Mouse (Mus musculus): ENCODE data around the gene Cacna2d2. TPM values are rescaled to one million over a fixed set of nuclear protein-coding genes. Genes with fewer than 3 reads are reported as not detected.

Gene Cacna2d2
- total RNA-seq, 2 experiments from 2014 or later = 21.4 to 27.2 TPM

- no peak for DNase-seq (ENCODE audit: low spot score in 2 of 2)
These were observed 1.4 kb downstream of the Cacna2d2 start for GRCm38 (mm10) chr9:107400666-107401285.

DNA sequence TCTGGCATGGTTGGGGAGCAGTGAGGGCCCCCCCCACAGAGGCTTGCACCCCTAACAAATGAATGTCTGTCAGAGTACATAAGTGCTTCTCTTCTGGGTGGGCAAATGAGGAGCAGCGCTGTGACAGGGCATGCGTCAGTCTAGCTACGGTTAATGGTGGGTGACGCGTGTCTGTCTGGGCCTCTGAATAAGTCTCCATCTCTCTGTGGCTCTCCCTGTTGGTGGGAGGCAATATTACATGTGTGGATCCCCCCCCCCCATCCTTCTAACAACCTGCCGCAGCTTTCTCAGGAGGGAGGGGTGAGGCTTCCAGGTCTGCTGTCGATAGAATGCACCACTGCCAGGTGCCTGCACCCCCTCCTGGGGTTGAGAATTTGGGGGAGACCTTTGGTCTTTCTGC is 3.7 kb downstream of the Cacna2d2 start:
- no peak for DNase-seq (ENCODE audit: low spot score in 2 of 2)

- no peak for DNase-seq (ENCODE audit: low spot score in 2 of 2)
These were observed 10.0 kb downstream of the Cacna2d2 start for GRCm38 (mm10) chr9:107409449-107409848.

GRCm38 (mm10) chr9:107417106-107417505 is 17.7 kb downstream of the Cacna2d2 start:
- DNase-seq (ENCODE audit: low spot score in 2 of 2) = no peak

DNA sequence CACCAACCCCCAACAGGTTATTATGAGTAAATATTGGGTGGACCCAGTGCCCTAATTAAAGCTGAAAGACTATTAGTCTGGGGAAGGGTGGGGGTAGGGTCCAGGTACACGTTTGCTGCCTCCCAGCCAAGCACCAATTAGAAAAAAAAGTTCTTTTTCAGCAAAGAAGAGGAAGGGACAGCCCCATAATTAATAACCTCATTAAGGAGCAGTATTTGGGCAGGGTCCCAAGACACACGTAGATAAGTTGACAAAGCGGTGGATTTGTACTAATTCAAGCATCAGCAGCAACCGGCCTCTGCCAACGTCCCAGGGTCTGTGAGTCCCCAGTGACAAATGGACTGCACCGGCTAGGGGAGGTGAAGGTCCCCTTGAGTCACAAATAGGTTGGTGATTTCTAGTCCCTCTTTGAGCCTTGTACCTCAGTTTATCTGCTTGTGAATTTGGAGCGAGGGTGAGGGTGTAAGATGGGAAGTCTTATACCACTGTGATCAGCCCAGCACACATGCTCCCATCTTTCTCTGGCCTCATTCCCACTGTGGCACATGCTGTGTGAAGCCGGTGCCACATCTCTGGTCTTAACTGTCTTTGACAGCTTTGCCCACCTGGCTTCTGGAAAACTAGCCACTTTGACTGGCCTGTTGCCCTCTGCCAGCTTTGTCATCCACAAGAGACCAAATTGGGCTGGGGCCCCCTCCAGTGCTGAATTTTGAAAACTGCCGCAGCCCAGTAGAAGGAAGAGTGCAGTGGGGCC is 20.3 kb downstream of the Cacna2d2 start:
- DNase-seq (ENCODE audit: low spot score in 2 of 2) = no peak

DNA sequence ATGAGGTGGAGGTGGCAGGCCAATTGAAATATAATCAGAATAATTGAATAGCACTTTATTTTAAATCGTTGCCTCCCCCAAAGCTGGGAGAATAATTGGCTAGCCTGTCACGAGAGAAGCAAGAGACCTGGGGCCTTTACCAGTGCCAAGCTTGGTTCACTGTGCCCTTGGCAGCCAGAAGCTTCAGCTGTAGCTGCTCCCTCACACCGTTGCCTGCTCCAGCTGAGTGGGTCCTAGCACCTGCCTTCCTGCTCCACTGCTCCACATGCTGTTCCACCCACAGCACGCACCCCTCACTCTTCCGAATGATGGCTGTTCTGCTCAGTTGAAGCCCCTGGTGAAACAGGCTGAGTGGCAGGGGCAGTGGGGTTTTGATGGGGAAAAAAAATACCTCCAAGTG is 21.5 kb downstream of the Cacna2d2 start:
- no peak for DNase-seq (ENCODE audit: low spot score in 2 of 2)

DNA sequence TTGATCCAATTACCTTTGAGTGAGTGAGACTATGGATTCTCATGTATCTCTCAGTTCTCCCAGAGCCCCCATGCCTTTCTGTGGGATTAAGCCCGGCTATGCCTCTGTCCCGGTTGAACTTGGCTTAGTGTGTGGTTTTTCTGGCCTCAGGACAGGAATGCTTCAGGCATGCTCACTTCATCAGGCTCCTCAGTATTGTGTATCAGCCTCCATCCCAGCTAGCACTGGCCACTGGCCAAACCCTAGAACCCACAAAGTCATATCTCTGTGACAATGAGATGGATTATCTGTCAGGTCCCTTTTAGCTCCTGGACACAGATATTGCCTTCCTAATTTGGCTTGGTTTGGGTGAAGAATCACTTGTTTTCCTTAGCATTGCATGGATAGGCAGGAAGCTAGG is 23.5 kb downstream of the Cacna2d2 start:
- DNase-seq (ENCODE audit: low spot score in 2 of 2) = no peak

- no peak for DNase-seq (ENCODE audit: low spot score in 2 of 2)
These were observed 25.2 kb downstream of the Cacna2d2 start for GRCm38 (mm10) chr9:107424485-107425175.

- DNase-seq (ENCODE audit: low spot score in 2 of 2) = no peak
These were observed 28.5 kb downstream of the Cacna2d2 start for GRCm38 (mm10) chr9:107427876-107428275.

GRCm38 (mm10) chr9:107428451-107429186 is 29.2 kb downstream of the Cacna2d2 start:
- DNase-seq (ENCODE audit: low spot score in 2 of 2) = no peak

DNA sequence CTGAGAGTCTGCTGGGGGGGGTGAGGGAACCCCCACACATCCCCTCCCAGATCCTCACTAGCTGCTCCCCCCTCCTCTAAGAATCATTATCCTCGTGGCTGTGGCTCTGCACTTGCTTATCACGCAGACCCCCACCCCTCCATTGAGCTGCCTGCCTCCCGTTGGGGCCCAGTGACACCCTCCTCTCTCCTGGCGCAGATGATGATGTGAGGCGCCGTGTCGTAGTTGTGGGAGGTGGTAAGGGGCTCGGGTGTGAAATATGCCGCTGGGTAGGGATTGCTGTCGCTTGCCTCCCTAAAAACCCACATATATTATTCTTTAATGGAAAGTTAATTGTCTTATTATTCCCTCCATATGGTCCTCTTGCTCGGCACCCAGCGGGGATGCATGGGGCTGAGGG is 31.0 kb downstream of the Cacna2d2 start:
- no peak for DNase-seq (ENCODE audit: low spot score in 2 of 2)

GRCm38 (mm10) chr9:107432546-107432945 is 33.1 kb downstream of the Cacna2d2 start:
- no peak for DNase-seq (ENCODE audit: low spot score in 2 of 2)

GRCm38 (mm10) chr9:107434851-107435250 is 35.4 kb downstream of the Cacna2d2 start:
- no peak for DNase-seq (ENCODE audit: low spot score in 2 of 2)

GRCm38 (mm10) chr9:107435285-107435684 is 35.9 kb downstream of the Cacna2d2 start:
- no peak for DNase-seq (ENCODE audit: low spot score in 2 of 2)

GRCm38 (mm10) chr9:107442891-107443290 is 43.5 kb downstream of the Cacna2d2 start:
- no peak for DNase-seq (ENCODE audit: low spot score in 2 of 2)

DNA sequence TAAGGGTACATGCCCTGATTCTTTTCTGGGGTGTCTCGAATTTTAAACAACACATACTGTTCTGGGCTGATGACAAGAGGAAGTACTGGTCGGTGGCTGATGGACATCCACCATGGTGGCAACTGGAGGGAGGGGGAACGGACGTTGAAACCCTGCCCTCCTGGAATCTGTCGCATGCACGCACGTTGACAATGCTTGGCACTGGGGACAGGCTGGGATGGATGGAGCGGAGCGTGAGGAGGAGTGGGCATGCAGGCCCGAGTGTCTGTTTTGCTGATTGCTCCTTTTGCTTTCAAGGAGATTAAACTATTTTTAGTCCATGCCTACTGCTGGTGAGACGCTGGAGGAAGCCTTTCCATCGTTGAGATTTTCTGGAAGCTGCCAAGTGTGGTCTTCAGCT is 43.9 kb downstream of the Cacna2d2 start:
- DNase-seq (ENCODE audit: low spot score in 2 of 2) = no peak

- no peak for DNase-seq (ENCODE audit: low spot score in 2 of 2)
These were observed 45.6 kb downstream of the Cacna2d2 start for GRCm38 (mm10) chr9:107445011-107445471.

GRCm38 (mm10) chr9:107448805-107449517 is 49.5 kb downstream of the Cacna2d2 start:
- DNase-seq (ENCODE audit: low spot score in 2 of 2) = no peak

GRCm38 (mm10) chr9:107451400-107451799 is 52.0 kb downstream of the Cacna2d2 start:
- no peak for DNase-seq (ENCODE audit: low spot score in 2 of 2)

DNA sequence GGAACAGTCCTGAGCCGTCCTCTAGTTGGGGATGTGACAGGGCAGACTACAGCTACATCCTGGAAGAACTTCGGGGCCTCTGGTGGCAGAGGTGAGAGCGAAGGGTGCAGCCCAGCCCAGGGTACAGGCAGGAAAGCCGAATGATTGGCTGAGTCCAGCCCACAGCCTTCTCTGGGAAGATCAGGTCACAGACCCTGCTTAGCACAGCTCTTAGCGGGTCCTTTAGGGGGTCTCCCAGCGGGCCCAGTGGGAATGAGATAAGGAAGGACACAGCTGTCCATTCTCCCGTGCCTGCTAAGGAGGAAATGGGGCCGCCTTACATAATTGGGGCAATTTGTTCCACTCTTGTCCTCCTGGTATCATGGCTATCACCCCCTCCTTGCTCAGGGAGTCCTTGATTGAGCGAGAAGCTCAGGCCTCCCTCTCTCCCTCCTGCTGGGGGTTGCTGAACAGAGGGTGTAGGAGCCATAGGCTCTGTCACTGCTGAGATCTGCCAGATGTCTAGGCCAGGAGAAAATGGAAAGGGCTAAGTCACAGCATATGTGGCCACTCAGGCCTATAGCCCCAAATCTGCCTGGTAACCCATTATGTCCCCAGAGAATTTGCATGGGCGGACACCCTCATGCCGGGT is 52.6 kb downstream of the Cacna2d2 start:
- DNase-seq (ENCODE audit: low spot score in 2 of 2) = no peak

Data from layer of hippocampus, postnatal 10 days (tissue).